Mouse (Mus musculus): ENCODE data around the gene Ppp1r1b. TPM values are rescaled to one million over a fixed set of nuclear protein-coding genes. Genes with fewer than 3 reads are reported as not detected.

The Ppp1r1b gene
- total RNA-seq (2021): under 1 TPM; 0.35 to 0.70 TPM
- long read RNA-seq, experiment 1, partial matches to known transcripts: 0 of 1 reads
- long read RNA-seq, experiment 1, other reads (novel, unspliced or antisense): 0 of 1 reads
- long read RNA-seq, experiment 2, partial matches to known transcripts: 1 of 1 reads
- long read RNA-seq, experiment 2, other reads (novel, unspliced or antisense): 0 of 1 reads

DNA sequence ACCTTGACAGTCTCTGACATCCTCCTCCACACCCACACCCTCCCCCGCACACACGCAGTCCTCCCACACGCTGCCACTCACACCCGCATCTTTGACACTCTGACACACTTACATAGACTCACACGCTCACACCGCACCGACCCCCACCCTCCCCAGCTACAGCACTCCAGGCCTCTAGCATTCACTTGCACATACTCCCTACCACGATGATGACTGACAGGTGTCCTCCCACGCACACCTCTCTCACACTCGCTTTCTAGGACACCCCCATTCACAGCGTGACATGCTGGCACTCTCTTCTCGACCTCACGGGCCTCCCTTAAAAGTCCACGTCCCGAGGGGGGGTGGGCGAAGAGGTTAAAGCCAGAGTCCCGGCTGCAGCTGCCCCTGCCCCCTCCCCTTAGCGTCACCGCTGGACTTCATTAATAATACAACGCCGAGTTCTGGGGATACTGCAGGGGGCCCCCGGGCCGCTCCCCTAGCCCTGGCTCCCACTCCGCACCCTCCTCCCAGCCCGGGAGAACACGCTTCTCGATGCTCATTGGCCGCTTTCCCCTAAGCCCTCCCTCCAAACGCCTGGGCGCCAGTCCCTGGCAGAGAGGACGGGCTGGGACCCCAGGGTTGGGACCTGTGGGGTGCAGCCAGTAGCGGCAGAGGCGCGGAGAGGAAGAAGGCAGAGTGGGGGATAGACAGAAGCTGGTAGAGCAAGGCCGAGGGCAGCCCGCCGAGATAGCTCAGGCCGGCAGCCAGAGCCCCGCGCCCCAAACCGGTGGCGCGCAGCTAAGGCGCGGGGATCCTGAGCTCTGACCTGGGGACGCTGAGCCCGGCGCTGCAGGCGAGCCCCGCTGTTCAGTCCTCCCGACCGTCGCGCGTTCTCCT is at the start of gene Ppp1r1b:
Ppp1r1b (plus strand) TSS at position 322 of the 879 bp plus-strand sequence.
- no peak for DNase-seq

DNA sequence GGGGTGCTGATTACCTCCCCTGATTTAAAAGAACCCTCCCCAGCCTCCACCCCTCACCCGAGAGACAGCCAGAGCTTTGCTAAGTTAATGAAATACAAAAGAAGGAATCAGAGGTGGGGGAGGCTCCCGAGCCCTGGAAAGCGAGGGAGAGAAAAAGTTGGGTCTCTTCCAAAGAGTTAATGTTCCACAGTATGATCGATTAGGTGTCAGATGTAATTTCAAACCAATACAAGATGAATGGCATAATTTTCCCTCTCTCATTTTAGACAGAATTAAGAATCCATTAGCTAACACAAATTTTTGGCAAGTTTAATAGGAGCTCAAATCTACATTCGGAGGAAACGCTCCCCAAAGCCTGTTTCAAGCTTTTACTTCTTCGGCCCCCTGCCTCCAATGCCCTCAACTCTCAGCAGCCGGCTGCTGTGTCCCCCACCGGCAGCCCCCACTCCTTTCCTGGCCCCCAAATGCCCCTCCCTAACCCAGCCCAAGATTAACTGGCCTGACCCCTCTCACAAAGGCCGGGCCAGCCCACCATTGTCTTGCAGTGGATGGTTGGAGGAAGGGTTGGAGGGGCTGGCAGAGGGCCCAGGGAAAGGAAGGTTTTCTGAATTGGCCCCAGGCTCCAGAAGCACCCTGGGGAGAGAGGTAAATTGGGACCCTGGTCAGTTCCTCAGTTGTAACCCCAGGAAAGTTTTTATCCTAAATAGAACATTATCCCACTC is 49.6 kb upstream of the Ppp1r1b start:
- no peak for DNase-seq

DNA sequence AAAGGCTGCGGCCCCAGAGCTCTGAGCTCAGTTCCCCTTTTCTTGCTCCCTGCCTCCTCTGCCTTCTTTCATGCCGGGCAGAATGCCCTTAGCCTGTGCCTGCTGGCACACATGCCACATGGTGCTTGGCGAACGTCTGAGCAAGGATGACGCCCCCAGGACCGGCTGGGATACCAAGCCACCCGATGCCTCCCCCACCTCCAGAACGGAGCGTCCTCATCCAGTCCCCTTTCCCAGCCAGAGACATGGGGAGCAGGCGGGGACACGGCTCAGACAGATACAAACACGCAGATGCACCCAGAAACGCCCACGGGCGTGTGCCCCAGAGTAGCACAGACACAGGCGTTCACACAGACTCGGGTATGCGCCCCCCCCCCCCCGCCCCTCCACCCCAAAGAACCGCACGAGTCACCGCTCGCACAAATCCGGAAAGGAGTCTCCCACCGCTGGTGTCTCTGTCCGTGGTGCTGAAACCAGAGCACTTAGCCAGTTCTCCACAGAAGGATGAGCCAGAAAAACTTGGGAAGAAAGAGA is 34.3 kb upstream of the Ppp1r1b start:
- DNase-seq: peak; percentile 76

DNA sequence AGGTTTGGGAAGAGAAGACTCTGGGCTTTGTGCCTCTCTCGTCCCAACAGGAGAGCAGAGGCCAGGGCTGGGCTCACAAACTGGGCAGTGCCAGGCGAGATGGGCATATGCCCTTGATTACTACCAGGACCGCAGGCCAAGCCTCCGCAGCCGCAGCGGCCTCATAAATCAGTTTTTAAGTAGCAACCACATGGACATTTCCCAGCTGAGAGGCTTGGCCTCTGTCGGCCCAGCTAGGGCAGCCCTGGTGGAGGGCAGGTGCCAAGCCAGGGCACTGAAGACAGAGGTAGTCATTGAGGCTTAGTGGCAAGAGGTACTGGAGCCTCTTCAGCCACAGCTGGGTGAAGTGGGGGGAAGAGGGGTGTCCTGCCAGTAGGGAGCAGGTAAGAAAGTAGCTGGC is 30.7 kb upstream of the Ppp1r1b start:
- DNase-seq: no peak

DNA sequence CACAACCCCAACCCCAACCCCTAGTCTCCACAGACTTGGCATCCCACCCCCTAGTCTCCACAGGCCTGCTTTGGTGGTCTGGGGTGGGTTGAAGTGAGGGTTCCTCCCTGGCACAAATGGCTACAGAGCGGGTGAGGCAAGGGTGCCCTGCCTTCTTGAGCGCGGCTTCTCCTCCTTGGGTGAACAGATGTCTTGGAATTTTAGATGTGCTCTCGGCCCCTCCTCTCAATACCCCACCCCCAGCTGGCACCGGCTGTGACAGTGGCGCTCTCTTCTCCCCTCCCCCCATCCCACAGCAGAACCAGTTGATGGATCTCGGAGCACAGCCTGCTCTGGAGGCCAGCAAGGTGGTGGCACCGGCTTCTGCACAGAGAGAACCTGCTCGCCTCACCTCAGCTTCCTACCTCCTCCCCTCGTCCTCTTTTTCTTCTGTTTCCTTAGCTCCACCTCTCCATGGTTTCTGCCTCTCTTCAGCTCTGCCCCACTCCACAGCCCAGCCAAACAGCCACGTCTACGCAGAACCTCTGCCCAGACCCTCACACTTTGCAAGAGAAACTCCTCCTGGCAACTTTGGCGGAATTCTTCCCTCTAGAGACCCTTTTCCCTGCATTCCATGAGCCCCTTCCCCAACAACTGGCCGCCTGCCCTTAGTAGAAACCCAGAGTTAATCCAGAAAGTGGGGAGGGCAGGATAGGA is 29.6 kb upstream of the Ppp1r1b start:
- DNase-seq: no peak

DNA sequence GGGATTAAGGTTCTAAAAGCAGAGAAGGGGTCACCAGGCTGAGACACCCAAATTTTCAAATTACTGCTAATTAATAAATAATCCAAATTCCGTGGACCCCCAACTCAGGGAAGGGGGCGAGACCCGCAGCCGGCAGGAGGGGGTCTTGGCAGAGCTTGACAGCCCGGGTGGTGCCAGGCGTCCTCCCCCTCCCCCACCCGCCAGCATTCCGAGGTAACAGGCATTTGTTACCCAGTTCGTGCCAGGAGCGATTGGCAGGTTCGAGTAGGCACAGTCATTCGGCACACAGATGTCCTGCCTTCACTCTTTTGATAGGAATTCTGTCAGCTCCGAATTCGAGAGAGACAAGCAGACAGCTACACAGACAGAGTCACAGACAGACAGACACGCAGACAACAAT is 29.1 kb upstream of the Ppp1r1b start:
- DNase-seq: no peak

DNA sequence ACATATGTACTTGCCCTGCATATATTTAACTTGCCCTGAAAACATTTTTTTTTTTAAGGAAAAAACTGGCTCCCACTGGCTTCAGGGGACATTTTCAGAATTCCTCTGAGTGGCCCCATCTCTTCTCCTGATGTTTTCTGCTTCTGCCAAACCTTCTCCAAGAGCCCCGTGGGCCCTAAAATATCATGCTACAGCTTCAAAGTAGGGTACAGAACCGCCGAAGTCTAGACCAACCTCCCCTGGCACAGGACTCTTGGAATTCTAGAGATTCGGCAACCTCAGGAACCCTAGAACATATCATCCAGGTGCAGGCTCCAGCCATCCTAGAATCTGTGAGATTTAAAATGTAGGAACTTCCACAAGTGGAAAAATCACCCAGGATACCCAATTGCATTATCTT is 28.7 kb upstream of the Ppp1r1b start:
- DNase-seq: no peak

DNA sequence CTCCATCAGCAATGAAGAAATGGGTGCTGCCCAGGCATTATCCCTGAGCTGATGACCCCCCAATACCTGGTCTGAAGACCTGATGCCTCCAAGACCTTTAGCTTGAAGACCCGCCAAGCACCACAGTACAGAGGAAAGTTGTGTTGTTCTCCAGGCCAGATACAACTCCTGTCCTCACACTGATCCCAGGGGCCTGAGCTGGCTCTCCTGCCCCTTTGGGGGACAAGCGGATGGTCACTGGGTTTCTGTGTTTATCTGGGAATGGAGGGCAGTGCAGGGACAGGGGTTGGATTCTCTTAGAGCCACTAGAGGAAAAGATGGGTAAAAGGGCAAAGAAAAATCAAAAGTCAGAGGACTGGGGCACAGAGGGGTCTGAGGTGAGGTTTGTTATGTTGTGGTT is 28.3 kb upstream of the Ppp1r1b start:
- no peak for DNase-seq

DNA sequence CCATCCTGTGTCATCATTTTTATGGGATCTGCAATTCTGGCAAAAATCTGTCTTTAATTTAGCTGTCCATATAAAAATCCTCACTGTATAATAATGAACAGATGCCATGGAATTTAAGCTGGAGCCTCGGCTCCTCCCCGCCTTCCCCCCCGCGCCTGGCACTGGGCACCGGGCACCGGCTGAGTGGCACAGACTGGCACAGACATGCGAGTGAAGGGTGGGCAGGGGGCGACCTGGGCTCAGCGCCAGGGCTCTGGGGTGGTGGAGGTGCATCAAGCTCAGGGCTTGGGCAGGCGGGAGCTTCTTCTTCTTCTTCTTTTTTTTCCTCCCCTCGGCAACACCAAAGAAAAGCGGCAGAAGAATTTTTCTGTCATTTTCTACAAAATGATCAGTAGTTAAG is 27.8 kb upstream of the Ppp1r1b start:
- no peak for DNase-seq

DNA sequence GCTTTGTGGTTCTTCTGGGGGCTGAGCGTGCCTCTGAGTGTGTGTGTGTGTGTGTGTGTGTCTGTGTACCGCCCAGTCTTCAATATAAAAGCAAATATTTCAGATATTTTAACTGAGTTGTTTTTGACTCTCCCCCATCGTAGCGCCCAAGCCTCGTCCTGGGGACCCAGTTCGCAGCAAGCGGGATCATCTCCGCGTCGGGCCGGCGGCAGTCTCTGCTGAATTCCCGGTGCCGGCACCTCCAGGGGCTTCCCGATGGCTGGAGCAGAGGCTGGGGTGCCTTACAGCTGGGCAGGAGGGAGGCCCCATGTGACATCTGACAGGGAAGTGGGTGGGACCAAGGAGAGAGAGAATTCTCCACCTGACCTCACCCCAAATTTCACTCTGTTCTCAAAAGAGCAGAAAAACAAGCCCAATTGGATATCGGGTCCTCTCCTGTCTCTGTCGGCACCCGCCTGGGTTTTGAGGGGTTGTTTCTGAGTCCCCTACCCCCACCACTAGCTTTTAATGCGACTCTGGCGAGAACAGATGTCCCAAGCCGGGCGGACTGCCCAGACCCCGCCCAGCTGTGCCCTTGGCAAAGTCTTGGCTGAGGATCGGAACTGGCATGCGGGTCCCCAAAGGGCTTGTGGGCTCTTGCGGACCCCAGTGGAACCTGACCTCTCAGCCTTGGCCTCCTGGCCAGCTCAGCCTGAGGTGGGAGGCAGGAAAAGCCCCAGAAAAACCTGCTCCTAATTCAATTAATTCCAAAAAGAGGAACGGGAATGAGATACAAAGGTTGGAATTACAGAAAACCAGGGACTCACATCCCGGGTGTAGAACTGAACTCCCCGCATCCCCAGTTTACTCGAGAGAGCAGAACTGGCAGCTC is 27.2 kb upstream of the Ppp1r1b start:
- DNase-seq: no peak

DNA sequence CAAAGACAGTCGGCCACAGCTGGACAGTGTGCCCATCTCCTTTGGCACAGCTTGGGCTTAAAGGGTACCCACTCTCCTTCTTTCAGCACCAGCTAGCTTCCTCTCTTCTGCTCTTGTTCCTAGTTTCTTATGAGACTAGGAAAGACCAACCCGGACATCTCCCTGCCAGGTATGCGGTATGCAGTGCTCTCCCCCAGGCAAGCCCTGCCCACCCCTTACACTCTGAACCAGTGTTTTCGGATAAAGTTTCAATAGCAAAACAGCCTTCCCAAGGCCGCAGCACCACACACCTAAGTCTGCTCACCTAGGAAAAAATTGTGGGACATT is 26.6 kb upstream of the Ppp1r1b start:
- DNase-seq: no peak

DNA sequence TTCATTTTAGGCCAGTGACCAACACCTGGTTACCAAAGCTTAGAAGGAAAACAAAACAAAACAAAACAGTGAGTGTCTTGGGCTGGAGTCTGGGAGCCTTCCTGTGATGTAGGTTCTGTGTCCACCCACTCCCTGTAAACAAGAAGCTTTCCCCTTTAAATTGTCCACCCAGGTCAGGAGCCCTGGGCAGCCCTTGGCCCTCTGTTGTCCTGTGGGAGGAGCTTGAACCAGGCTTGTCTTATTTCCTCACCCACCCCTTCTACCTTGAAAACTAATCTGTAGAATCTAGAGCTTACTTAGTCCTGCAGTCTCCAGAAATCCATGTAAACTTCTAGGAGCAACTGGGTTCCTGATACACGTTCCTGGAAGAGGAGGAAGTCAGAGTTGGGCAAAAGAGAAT is 26.0 kb upstream of the Ppp1r1b start:
- no peak for DNase-seq

DNA sequence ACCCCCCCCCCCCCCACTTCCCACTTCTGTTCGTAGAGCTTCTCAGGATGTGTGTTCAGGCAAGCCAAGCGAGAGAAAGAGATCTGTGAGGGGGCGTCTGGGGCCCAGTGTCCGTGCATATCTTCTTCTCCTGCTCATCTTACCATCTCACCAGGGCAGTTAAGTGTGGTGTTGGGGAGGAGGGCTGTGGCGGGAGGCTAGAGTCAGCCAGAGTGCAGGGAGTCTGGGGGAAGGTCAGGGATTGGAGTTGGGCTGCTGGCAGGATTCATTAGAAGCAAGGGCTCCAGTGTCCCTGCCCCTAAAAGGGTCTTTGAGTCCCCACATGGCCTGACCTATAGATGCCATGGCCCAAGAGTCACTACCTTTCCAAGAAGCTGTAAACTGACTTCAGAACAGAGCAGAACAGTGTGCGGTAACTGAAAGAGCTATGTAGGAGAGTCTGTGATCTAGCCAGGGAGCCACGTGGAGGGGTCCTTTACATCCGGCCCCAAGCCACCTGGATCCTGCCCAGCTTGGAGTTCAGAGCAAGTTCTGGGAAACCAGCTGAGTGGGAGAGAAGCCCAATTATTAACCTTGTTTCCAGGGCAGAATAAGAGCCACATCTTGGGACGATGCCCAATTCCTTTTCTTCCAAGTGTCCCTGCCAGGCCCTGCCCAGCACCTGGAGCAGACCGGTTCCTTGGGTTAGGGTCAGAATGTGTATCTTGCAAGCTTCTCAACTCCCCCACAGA is 24.9 kb upstream of the Ppp1r1b start:
- no peak for DNase-seq

DNA sequence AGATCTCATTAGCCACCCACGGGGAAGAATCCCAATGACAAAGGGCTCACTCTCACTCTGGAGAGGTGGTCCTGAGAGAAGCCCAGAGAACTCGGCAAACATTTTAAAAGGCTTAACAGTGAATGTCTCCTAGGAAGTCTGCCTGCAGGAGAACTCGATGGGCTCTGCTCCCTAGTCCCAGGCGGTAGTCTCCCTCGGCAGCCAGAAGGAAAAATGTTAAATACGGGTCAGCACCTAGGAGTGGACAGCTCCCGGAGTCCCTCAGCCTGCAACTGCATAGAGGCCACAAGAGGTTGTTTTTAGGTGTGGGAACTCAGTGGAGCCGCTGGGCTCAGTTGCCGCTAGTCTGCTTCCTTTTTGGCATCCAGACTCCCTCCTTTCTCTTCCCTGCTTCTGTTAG is 24.3 kb upstream of the Ppp1r1b start:
- DNase-seq: no peak

DNA sequence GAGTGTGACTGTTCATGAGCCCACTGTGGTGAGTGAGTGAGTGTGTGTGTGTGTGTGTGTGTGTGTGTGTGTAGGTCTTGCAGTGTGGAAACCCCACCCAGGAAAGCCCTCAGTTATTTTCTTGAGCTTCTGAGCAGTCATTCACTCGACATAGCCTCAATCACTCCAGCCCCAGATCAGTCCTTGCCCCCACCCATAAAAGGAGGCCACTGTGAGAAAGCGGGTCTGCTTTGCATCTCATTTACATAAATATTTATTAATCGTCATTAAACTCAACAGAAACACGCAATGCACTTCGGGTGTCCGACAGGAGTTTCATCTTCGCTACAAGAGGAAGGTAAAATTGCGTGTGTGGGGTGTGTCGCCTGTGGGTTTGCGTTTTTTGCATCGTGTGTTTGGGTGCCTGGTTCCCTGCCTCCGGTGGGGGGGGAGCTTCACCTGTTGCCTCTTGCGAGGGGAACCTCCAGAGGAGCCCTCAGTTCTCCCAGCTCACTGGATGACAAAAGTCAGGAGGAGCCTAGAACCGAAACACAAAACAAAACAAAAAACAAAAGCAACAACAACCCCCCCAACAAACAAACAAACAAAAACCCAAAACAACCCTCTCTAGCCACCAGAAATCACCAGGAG is 22.9 kb upstream of the Ppp1r1b start:
- DNase-seq: no peak

DNA sequence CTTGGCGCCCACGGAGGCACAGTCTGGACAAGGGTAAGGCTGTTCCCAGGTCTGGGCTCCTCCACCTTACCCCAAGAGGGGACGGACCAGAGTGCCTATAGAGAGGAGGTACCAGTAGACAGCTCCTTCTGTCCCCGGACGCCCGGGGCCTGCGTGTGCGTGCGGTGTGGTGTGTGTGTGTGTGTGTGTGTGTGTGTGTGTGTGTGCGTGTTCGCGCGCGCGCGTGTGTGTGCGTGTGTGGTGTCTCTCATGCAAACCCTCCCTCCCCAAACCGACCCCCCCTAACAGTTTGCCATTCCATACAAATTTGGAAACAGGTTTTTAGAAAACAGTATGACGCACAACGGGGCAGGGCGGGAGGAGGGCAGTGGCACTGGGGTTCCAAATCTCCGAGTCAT is 22.4 kb upstream of the Ppp1r1b start:
- no peak for DNase-seq

DNA sequence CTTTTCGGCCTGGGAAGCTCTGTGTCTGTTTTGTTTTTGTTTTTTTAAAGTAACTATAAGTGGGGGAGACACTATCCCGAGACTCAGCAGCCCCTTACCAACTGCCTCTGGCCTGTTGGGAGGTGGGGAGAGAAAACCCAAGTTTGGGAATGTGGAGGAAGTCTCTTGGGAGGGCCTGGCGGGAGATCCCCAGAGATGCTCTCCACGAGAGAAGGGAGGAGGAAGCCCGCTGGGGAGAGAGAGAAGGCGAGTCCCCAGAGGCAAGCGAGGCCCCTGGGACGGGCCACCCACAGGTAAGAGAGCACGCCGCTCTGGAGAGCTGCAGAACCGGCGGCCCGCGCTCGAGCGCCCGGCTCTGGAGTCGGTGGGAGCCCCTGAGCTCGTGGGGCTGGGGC is 21.5 kb upstream of the Ppp1r1b start:
- DNase-seq: no peak

DNA sequence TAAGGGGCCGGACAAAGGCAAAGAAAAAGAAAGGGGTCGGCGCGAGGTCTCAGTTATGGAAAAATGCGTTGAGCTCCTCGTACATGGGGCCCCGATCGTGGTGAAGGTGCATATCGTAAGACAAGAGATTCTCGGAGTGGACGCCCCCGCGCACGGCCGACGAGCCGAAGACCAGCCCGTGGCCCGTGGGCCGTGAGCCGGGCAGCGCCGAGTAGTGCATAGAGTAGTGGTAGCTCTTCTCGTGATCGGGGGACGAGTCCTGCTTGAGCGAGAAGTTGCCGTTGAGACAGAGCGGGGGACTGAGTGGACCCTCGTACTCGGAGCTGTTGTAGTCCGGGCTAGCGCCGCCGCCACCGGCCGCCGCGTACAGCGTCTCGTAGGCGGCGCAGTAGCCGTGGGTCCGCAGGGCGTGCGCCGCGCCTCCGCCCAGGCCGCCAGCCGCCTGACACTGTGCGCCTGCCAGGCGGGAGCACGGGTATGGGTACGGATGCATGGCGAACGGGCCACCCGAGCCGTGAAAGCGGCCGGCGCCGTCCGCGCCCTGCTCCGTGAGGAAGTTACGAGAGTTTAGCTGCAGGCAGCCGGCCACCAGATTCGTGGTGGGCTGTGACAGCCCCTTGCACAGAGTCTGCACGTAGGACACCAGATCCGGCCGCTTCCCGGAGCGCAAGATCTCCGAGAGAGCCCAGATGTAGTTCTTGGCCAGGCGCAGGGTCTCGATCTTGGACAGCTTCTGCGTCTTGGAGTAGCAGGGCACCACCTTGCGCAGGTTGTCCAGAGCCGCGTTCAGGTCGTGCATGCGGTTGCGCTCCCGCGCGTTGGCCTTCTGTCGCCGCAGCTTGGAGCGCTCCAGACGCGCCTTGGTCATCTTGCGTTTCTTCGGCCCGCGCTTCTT is 20.8 kb upstream of the Ppp1r1b start:
- no peak for DNase-seq

DNA sequence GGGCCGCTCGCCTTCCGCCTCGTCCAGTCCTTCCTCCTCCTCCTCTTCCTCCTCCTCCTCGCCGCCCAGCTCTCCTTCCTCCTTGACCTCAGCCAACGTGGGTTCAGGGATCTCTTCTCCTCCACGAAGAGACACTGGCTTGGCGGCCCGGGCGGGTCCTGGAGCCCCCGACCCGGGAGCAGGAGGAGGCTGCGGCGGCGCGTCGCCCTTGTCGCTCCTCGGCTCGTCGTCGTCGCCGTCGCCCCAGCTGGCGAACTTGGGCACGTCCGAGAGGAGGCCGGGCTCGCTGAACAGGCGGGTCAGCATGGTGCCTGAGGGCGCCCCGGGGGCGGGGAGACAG is 20.2 kb upstream of the Ppp1r1b start:
- no peak for DNase-seq
